Mouse (Mus musculus) fat pad, adult 2 months (tissue): ENCODE results near the gene Appl1.

Source experiments
- DNase-seq: peaks from one replicate; pipeline ENCODE4 v3.0.0-alpha.2; 2011; ENCODE audit warnings: low read depth, low spot score; ENCODE audit errors: extremely low read depth

The Appl1 gene

DNA sequence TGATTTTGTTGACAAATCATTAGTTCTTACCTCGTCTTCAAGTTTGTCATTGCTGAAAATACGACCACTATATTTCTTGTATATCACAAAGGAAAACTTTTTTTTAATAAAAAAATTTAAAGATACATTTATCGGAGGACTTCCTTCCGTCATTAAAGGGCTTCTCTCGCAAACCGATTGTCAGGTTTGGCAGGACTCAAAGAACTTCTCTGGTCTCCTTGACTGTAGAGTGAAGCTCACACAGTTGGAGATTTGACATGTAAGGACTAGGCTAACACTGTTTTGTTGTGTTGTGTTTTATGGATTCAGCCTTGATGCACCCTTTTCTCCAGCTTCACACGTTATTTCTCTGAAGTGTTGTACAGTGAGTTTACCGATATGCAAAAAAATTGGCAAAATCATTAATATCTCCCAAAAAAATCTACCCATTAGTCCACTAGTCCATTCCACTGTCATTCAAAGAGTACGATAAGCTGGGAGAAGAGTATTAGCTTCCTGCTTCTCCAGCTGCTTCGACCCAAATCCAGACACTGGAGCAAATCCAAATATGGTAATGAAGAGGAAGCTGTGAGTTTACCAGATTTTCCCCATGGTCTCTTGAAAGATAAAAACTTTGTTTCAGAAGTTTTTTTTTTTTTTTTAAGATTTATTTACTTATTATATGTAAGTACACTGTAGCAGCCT, at the start of gene Appl1:
Gene Appl1 (minus strand): TSS at position 127 of the 684 bp plus-strand sequence.
- DNase-seq, result no peak

GRCm38 (mm10) chr14:27019850-27020249, 48.8 kb upstream of the Appl1 start:
- DNase-seq, result peak; percentile 23

DNA sequence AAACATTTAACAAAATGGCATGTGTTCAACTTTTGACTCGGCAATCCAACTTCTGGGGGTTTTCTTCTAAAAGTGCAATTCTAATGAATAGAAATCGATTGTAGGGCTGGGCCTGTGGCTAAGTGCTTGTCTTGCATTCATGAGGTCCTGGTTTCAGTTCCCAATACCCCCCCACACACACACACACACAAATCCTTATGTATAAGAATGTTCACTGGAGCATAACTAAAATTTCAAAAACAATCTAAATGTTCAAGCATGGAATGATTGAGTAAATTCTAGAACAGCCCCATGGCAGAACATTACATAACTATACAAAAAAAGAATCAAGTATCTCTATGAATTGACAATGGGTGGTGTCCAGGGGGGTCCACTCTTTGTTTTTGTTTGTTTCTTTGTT, 46.9 kb upstream of the Appl1 start:
- DNase-seq, result no peak

DNA sequence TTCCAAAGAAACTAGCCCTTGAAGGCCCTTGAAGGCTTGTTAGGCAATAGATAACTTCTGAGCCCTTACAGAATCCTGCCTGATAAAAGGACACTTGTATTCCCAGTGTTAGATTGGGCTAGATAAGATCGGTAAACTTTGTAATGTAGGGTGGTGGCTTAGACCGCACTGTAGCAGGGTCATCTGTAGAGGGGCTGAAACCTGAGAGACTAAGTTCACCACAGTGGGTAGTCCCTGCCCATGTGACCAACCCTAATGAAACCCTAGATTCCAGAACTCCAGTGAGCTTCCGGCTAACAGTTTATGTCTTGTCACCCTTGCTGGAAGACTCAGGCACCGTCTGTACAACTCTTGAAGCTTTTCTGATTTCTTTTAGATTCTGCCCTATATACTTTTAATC, 42.6 kb upstream of the Appl1 start:
- DNase-seq, result no peak

GRCm38 (mm10) chr14:27011561-27011960, 40.5 kb upstream of the Appl1 start:
- DNase-seq, result no peak

DNA sequence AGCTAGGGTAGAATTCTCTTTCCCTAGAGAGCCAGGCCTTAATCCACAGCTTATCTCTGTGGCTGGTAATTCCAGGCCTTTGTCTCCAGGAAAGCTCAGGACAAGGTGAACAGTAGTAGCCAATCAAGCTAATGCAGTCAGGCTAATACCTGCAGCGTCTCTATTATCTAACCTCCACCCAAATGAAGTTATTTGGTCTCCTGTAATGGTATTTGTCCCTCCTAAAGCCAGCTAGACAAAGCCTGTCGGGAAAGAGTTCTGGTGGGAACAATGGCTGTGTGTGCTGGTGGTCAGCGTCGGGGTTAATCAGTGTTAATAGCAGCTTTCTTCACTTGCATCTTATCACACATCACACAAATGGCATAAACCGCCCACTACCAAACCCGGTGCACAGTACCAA, 34.9 kb upstream of the Appl1 start:
- no peak for DNase-seq

DNA sequence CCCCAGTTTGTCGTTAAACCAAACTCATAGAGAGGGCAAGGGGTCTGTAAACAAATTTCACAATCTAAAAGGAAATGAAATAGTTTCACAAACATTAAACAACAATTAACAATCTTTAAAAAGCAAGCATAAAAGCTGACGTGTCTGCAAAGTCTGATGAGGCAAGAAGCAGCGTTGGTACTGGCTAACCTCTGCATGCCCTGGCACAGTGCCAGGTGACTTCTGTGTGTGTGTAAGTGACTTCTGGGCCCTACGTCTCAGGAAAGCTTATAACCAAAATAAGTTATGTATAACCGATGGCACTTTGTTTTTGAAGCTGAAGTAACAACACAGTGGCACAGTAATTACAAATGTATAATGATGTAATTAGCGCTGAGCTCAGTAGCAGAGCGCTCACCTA, 33.9 kb upstream of the Appl1 start:
- no peak for DNase-seq

GRCm38 (mm10) chr14:27000386-27000785, 29.4 kb upstream of the Appl1 start:
- no peak for DNase-seq

DNA sequence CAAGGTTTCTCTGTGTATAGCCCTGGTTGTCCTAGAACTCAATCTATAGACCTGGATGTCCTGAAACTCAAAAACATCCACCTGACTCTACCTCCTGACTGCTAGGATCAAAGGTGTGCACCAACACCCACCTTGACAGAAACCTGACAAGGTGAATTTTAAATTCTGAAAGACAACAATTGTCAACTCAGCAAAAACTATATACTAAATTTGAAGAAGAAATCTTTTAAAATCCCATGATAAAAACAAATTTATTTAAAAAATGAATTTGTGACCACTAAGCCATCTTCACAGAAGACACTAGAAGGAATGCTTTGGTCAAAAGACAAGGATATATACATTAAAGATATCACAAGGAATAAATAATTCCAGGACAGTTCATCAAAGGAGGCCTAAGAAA, 25.2 kb upstream of the Appl1 start:
- DNase-seq, result no peak

GRCm38 (mm10) chr14:26994211-26994741, 23.2 kb upstream of the Appl1 start, which contains the start of gene Hesx1:
TSS of gene Hesx1 (plus strand) at chr14:26994416.
- DNase-seq, result no peak

- no peak for DNase-seq
Observed at GRCm38 (mm10) chr14:26993427-26993826, 22.4 kb upstream of the Appl1 start.

- DNase-seq, result no peak
Observed at GRCm38 (mm10) chr14:26991622-26992021, 20.6 kb upstream of the Appl1 start.

GRCm38 (mm10) chr14:26988694-26989093, 17.7 kb upstream of the Appl1 start:
- no peak for DNase-seq

DNA sequence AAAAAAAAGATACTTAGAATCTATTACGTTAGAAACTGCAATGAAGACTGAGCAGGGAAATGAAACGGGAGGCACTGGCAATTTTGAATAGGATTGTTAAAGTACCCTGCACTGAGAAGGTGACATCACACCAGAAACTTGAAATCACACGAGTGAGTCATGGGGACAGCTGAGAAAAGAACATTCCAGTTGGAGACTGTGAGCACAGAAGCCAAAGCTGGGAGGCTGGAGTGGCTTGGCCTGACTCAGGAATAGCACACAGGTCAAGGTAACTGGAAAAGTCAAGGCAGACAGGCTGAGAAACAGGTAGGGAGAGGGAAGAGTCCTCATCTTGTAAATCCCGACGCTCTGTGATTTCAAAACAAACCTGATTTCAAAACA, 11.1 kb upstream of the Appl1 start:
- no peak for DNase-seq

DNA sequence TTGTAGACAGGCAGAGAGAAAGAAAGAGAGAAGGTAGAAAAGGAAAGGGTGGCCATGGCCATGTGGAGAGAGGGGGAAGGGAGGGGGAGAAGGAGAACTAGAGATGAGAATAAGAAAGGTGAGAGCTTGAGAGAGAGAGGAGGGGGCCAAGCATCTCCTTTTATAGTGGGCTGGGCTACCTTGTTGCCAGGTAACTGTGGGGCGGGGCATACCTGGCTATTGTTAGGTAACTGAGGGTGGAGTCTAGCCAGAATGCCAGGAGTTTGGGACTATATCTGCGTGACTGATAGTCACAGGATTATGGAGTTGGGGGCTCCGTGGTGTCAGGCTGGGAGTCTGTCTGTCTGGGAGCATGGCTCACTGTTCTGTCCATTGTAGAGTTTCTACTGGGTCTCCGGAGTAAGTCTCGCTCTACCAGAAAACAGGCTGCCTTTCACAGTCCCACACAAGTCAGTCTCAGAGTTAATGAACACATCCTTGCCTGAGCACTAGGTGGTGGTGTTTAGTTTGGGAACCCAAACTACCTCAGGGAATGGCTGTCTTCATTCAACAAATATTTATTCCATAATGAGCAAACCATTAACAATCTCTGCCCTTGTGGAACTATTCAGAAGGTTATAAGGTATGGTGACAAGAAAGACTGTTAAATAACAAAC, 10.6 kb upstream of the Appl1 start:
- DNase-seq, result no peak

- DNase-seq, result no peak
Observed at GRCm38 (mm10) chr14:26981021-26981420, 10.0 kb upstream of the Appl1 start.

DNA sequence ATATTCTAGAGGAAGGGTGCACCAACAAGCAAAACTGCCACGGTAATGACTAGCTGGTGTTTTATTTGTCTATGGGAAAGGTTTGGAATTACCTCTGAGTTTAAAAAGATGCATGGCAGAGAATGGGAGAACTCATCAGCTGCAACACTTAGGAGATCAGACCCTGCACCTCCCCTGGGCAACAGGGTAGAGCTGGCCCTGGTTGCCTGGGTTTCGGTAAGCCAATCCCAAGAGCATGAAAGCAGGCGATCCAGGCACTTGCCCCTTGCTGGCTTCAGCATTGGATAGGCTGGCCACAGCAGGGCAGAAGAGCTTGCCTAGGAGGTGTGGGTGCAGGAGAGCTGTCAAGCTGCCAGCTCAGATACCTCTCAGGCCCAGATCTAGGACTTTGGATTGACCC, 8.8 kb upstream of the Appl1 start:
- no peak for DNase-seq

DNA sequence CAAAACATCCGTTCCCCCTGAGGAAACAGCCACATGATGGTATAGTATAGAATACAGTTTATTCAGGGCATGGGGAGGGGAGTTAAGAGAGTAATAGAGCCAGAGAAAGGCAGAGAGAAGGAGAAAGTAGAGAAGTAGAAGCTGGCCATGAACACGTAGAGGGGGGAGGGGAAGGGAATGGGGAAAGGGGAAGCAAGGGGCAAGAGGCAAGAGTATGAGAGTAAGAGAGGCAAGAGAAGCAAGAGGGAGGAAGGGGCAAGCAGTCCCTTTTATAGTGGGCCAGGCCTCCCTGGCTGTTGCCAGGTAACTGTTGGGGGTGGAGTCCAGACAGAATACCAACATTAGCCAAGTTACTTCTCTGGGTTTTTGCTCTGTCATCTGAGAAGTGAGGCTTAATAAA, 6.5 kb upstream of the Appl1 start:
- no peak for DNase-seq

DNA sequence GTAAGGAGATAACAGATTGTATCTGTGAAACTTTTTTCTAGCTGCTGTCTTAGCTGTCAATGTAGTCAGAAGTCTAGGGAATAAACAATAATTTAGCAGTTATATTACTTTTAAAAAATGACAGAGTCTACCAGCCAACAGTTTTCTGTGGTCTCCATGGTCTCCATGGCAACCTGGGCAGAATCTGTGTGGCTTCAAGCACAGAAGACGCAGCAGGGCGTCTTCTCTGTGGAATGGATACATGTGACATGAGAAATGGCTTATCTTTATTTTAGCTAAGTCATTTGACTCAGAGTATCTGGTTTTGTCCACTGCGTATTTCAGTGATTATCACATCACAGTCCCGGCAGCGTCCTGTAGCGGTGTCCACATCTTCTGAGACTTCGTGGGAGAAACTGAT, 5.2 kb upstream of the Appl1 start:
- DNase-seq, result no peak

DNA sequence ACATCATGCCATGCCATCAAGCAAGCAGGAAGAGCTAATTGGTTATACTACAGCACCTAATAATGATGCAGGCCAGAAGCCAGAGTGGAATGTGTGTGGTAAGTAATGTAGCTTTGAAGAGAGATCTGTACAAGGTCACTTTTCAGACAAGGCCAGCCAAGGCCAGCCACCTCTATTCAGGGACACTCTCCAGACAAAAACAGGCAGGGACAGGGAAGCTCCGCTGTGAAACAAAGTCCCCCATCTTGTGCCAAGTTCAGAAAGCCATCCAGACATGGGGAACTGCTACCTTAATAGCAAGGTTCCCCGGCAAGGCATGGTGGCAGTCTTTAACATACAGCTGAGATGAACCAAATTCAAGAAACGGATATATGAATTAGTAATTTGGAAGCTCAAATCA, 4.5 kb upstream of the Appl1 start:
- DNase-seq, result no peak

DNA sequence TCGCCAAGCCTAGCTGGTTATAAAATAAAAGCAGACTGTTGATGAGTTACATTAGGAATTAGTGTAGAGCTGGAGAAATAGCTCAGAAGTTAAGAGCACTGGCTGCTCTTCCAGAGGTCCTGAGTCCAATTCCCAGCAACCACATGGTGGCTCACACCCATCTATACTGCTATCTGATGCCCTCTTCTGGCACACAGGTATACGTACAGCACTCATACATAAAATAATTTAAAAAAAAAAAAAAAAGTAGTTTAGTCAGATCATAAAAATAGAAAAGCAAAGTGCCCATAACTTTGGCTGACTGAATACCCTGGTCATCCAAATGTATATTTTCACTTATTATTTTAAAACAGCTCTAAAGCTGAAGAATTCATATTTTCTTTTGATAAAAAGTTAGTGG, 2.1 kb upstream of the Appl1 start:
- DNase-seq, result no peak

DNA sequence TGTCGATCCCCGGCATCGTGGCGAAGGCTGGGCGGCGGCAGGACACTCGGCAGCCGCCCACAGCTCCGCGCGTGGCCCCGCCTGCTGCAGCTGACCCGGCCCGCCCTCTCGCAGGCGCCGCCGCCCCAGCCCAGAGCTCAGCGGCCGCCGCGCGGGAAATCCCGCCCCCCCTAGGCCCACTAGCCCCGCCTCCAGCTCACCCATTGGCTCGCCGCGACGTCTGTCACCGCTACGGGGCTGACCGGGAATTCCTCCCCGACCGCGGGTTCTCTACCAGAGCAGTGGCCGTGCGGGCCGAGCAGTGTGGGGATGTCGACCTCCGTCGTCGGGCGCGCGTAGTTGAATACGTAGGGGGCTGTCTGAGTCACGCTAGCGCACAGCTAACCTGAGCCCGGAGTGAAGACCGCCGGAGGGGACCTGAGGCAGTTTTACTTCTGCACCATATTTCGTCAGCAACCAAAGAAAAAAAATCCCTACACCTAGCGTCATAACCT, 546 bp downstream of the Appl1 start:
- DNase-seq, result peak; percentile 14
